Mouse (Mus musculus) E14TG2a.4 (cell line): ENCODE data around the gene Foxr2.

Source experiments
- CTCF ChIP-seq: conservative IDR thresholded peaks from 2 replicates; pipeline ENCODE4 v1.5.1; 2014; ENCODE audit warnings: low read length
- NANOG ChIP-seq: IDR thresholded peaks from 2 replicates; pipeline ENCODE4 v1.6.1; 2014; ENCODE audit warnings: borderline replicate concordance, low read length, mixed read lengths
- POU5F1 ChIP-seq: IDR thresholded peaks from 2 replicates; pipeline ENCODE4 v1.6.1; 2014; ENCODE audit warnings: low read length, borderline replicate concordance

- TF ChIP-seq CTCF = peak; percentile 42
- no peak for TF ChIP-seq POU5F1
- TF ChIP-seq NANOG = no peak
These were observed 56.2 kb downstream of the Foxr2 start for GRCm38 (mm10) chrX:153174786-153175185.
